Mouse (Mus musculus) liver, adult 2 months (tissue): ENCODE data around the gene Bri3bp. TPM values are rescaled to one million over a fixed set of nuclear protein-coding genes. Genes with fewer than 3 reads are reported as not detected.
"Not testable (repeated sequence)": the region's sequence is repeated elsewhere in the genome, so short reads cannot be mapped to it uniquely, and the experiment has no call there.

Experiments
- DNase-seq: peaks from one replicate; pipeline ENCODE4 v3.0.0-alpha.2; 2011; ENCODE audit warnings: low read depth, low spot score; ENCODE audit errors: extremely low read depth
- H3K27ac ChIP-seq: fragments of 200-500 bp; replicated peaks from 2 replicates; pipeline ENCODE4 v1.5.1; 2012; ENCODE audit warnings: low read depth, mild to moderate bottlenecking, control low read depth, inconsistent platforms, low read length; ENCODE audit not compliant: insufficient read depth
- H3K27me3 ChIP-seq: fragments of 200-500 bp; 2 replicates; pipeline ENCODE4 v1.6.1; 2012; ENCODE audit warnings: mild to moderate bottlenecking, moderate library complexity, low read length, inconsistent platforms; ENCODE audit not compliant: control insufficient read depth, insufficient read depth
- H3K36me3 ChIP-seq: fragments of 200-500 bp; 2 replicates; pipeline ENCODE4 v1.6.1; 2012; ENCODE audit warnings: low read length, inconsistent platforms; ENCODE audit not compliant: control insufficient read depth, insufficient read depth
- H3K4me1 ChIP-seq: fragments of 200-500 bp; 2 replicates; pipeline ENCODE4 v1.6.1; 2011; ENCODE audit warnings: low read length; ENCODE audit not compliant: control insufficient read depth, insufficient read depth
- H3K4me3 ChIP-seq: fragments of 200-500 bp; 2 replicates; pipeline ENCODE4 v1.5.1; 2011; ENCODE audit warnings: low read depth, mild to moderate bottlenecking, control low read depth, low read length, moderate library complexity; ENCODE audit not compliant: insufficient read depth
- H3K79me2 ChIP-seq: fragments of 200-500 bp; 2 replicates; pipeline ENCODE4 v1.6.1; 2012; ENCODE audit warnings: inconsistent platforms, mild to moderate bottlenecking, low read length, moderate library complexity; ENCODE audit not compliant: control insufficient read depth, insufficient read depth
- H3K9ac ChIP-seq: fragments of 200-500 bp; 2 replicates; pipeline ENCODE4 v1.6.1; 2012; ENCODE audit warnings: low read depth, mild to moderate bottlenecking, control low read depth, inconsistent platforms, low read length
- CTCF ChIP-seq: fragments of 200-500 bp; IDR thresholded peaks from 2 replicates; pipeline ENCODE4 v1.5.1; 2011; ENCODE audit warnings: low read depth, low read length, control low read depth
- POLR2A ChIP-seq: fragments of 200-500 bp; IDR thresholded peaks from 2 replicates; pipeline ENCODE4 v1.6.1; 2011; ENCODE audit warnings: low read length, control low read depth; ENCODE audit not compliant: insufficient read depth; ENCODE audit errors: extremely low read depth
- WGBS: fragments of 180-500 bp; shearing (Covaris S2); methylation state at CpG from one replicate; pipeline ENCODE4 v1.1.7; 2018; 5-methylcytosine and 5-hydroxymethylcytosine counted together
- polyA plus RNA-seq: library from polyadenylated mRNA; depleted of rRNA; stranded (reverse); fragments of >200 nt; gene quantifications from 2 replicates; pipeline ENCODE4 v1.2.3, GENCODE M21; 2012
- total RNA-seq: library from RNA; depleted of rRNA; stranded (reverse); fragments of >200 nt; gene quantifications from 2 replicates; pipeline ENCODE4 v1.2.3, GENCODE M21; 2014

The Bri3bp gene
- total and polyA plus RNA-seq, 2 experiments: 7.7 to 23.0 TPM

DNA sequence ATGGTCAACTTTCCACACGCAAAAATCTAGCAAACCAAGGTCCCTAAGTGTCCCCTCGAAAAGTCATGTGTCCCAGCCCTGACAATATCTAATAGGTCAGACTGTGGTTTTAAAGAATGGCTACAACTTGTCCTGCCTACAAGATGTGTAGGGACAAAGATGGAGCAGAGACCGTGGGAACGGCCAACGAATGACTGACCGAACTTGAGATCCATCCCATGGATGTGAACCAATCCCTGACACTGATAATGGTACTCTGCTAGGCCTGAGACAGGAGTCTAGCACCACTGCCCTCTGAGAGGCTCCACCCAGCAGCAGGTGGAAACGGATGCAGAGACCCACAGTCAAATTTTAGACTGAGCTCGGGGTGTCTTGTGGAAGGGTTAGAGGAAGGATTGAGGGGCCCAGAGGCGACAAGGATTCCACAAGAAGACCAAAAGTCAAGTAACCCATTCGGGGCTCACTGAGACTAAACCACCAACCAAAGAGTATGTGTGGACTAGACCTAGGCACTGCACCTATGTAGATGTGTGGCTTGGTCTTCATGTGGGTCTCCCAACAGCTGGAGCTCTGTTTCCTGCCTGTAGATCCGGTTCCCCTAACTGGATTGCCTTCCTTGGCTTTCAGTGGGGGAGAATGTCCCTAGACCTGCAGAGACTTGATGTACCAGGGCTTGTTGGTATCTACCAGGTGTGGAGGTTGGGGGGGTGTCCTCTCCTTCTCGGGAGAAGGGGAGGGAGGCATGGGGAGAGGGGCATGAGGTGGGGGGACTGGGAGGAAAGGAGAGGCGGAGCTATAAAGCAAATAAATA is 34.1 kb upstream of the Bri3bp start:
- Histone ChIP-seq H3K27me3 (no peaks in the 10 kb centered on the region), H3K79me2 (no peaks in the 10 kb centered on the region), H3K9ac (no peak overlapping the region), H3K4me3 (no peak overlapping the region), H3K27ac (no peak overlapping the region), H3K36me3 (no peaks in the 10 kb centered on the region), H3K4me1 (peaks cover 17% of the 10 kb centered on the region)
- no peak for TF ChIP-seq CTCF
- no peak for TF ChIP-seq POLR2A
- no peak for DNase-seq
- 65% methylated on average over 13 of the region's 13 CpGs for WGBS

DNA sequence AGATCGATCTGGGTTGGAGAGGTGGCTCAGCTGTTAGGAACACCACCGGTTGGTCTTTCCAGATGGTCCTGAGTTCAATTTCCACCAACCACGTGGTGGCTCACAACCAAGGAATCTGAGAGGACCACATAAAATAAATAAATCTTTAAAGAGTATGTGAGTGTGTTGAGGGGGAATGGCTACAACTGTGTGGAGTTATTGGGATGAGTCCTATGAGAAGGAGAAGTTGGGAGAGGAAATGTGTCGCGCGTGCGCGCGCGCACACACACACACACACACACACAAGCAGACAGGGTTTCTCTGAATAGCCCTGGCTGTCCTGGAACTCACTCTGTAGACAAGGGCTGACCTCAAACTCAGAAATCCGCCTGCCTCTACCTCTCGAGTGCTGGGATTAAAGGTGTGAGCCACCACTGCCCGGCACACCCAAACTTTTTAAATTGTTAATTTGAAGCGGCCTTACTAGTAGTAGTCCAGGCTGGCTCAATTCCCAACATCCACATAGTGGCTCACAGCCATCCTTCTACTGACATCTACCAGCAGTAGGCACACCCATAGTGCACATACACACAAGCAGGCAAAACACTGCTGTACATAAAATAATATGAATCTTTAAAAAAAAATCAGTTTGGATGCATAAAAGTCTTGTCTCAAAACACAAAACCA is 33.3 kb upstream of the Bri3bp start:
- H3K4me1 ChIP-seq: peaks cover 19% of the 10 kb centered on the region

DNA sequence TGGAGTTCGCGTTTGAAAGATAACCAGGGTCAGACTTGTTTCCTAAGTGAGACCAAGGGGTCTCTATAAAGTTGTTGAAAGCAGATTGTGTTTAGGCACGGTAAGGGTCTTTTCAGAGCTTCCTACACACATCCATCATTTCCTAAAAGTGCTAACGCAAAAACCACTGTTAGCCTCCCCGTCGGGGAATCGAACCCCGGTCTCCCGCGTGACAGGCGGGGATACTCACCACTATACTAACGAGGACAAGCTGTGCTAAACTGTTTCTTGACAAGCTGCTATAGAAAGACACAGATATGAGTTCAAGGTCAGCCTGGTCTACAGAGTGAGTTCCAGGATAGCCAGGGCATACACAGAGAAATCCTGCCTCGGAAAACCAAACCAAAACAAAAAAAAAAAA is 32.5 kb upstream of the Bri3bp start:
- peak; percentile 90 for DNase-seq
- H3K4me1 ChIP-seq: peaks cover 24% of the 10 kb centered on the region
- H3K79me2 ChIP-seq: no peaks in the 10 kb centered on the region
- TF ChIP-seq CTCF: no peak
- TF ChIP-seq POLR2A: no peak
- WGBS: 2% methylated on average over 13 of the region's 13 CpGs
- H3K4me3 ChIP-seq: peak overlapping the region; percentile 57
- H3K27ac ChIP-seq: peak overlapping the region; percentile 79
- no peaks in the 10 kb centered on the region for H3K27me3 ChIP-seq
- H3K9ac ChIP-seq: peak overlapping the region; percentile 70
- no peaks in the 10 kb centered on the region for H3K36me3 ChIP-seq

More for the DNA sequence above, 33.3 kb upstream of the Bri3bp start:
- no peak for TF ChIP-seq CTCF
- TF ChIP-seq POLR2A: no peak
- Histone ChIP-seq H3K9ac (no peak overlapping the region), H3K27me3 (no peaks in the 10 kb centered on the region), H3K79me2 (no peaks in the 10 kb centered on the region), H3K27ac (no peak overlapping the region), H3K36me3 (no peaks in the 10 kb centered on the region), H3K4me3 (no peak overlapping the region)
- 65% methylated on average over 14 of the region's 14 CpGs for WGBS
- peak; percentile 42 for DNase-seq

DNA sequence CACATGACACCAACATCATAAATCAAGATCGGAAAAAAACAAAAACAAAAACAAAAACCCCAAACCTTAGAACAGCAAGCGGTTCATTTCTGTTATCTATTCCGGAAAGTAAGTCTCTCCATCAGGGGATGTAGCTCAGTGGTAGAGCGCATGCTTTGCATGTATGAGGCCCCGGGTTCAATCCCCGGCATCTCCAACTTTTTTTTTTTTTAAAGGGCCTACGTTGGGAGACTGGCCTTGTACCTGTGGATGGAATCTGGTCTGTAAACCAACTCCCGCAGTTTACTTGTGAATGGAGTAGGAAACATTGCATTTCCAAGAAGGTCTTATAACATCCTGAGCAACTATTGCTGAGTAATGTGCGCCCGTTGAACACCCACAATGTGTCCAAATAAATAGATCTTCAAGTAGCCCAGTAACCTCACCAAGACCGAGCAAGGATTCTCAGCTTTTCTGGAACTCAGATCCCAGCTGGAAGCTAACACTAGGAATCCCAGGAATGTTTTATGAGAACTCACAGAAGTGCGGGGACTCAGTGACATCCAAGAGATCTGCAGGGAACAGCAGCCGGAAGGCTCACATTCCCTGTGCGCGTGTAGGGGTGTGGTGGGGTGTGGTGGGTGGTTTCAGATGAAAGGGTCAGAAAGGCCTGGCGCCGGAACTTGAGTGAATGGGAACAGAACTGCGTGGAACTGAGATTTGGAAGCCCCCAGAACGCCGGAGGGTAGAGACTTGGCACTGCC is 31.8 kb upstream of the Bri3bp start:
- 34% methylated on average over 20 of the region's 20 CpGs for WGBS
- Histone ChIP-seq H3K4me1 (peaks cover 25% of the 10 kb centered on the region), H3K27me3 (no peaks in the 10 kb centered on the region), H3K9ac (peak overlapping the region; percentile 70), H3K36me3 (0 out of 2 replicates have a peak, but pooled peaks cover 2% of the 10 kb centered on the region), H3K27ac (peak overlapping the region; percentile 79), H3K79me2 (no peaks in the 10 kb centered on the region), H3K4me3 (peak overlapping the region; percentile 57)
- peak; percentile 67 for DNase-seq
- TF ChIP-seq CTCF: no peak
- no peak for TF ChIP-seq POLR2A

DNA sequence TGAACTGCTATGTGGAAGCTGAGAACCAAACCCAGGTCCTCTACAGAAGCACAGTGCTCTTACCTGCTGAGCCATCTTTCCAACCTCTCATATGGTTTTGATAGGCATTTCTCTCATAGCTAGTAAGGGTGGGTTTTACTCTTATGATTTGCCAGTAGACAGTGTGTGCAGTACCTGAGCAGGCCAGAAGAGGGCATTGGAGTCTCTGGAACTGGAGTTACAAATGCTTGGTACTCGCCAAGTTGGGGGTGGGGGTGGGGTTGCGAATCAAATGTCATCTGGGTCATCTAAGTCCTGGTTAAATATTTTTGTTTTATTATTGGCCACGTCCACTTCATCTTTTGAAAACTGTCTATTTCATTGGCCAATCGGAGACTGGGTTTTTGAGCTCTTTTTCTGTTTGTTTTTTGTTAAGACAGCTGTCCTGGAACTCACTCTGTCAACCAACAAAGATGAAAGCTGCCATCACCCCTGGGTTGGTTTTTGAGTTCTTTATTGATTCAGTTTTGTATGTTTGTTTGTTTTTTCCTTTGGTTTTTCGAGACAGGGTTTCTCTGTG is 29.3 kb upstream of the Bri3bp start:
- no peak overlapping the region for H3K9ac ChIP-seq
- WGBS: 14% methylated on average over 5 of the region's 5 CpGs
- peak overlapping the region; percentile 97 for H3K27ac ChIP-seq
- peaks cover 17% of the 10 kb centered on the region for H3K4me1 ChIP-seq
- DNase-seq: peak; percentile 97
- peak; percentile 63 for TF ChIP-seq CTCF
- no peak for TF ChIP-seq POLR2A
- H3K4me3 ChIP-seq: no peak overlapping the region
- H3K27me3 ChIP-seq: no peaks in the 10 kb centered on the region
- H3K36me3 ChIP-seq: peaks cover 10% of the 10 kb centered on the region; the same call in 1 of the 2 replicates
- H3K79me2 ChIP-seq: no peaks in the 10 kb centered on the region

DNA sequence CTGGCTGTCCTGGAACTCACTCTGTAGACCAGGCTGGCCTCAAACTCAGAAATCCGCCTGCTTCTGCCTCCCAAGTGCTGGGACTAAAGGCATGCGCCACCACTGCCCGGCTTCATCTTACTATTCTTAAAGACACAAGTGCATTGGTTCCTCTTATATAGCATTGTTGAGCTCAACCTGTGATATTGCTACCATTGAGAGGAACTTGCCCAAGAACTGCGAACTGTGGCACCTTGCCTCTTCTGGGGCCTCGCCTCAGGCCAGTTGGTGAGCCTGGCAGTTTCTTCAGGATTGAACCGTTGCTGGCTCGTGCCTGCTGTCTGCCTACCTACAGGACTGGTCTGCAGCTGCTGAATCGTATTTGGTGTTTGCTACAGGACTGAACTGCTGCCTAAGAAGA is 28.8 kb upstream of the Bri3bp start:
- H3K79me2 ChIP-seq, H3K4me3 ChIP-seq, H3K27me3 ChIP-seq: not testable (repeated sequence)
- peaks cover 16% of the 10 kb centered on the region for H3K4me1 ChIP-seq
- H3K36me3 ChIP-seq: peaks cover 15% of the 10 kb centered on the region; the same call in 1 of the 2 replicates
- DNase-seq: peak; percentile 60
- peak overlapping the region; percentile 97 for H3K27ac ChIP-seq
- 0 out of 2 replicates have a peak overlapping the region, but pooled peaks have one; percentile 14 for H3K9ac ChIP-seq
- WGBS: 37% methylated on average over 8 of the region's 8 CpGs
